Mouse (Mus musculus): Measurements from ENCODE around the gene Snap91.

- TF ChIP-seq CTCF (IDR thresholded peaks at IDR 0.05; ENCODE audit: low read depth, low read length) (no peak), POLR2A (IDR thresholded peaks at IDR 0.05; ENCODE audit: borderline replicate concordance, low read depth, low read length) (no peak)
Observed at GRCm38 (mm10) chr9:86739971-86740370, 140.5 kb downstream of the Snap91 start.
